Mouse (Mus musculus) liver, adult 2 months (tissue): Measurements from ENCODE around the gene Lama4. TPM values are rescaled to one million over a fixed set of nuclear protein-coding genes. Genes with fewer than 3 reads are reported as not detected.

Source experiments
- DNase-seq: peaks from one replicate; pipeline ENCODE4 v3.0.0-alpha.2; 2011; ENCODE audit warnings: low read depth, low spot score; ENCODE audit errors: extremely low read depth
- H3K27ac ChIP-seq: fragments of 200-500 bp; replicated peaks from 2 replicates; pipeline ENCODE4 v1.5.1; 2012; ENCODE audit warnings: low read depth, mild to moderate bottlenecking, control low read depth, inconsistent platforms, low read length; ENCODE audit not compliant: insufficient read depth
- H3K27me3 ChIP-seq: fragments of 200-500 bp; 2 replicates; pipeline ENCODE4 v1.6.1; 2012; ENCODE audit warnings: mild to moderate bottlenecking, moderate library complexity, low read length, inconsistent platforms; ENCODE audit not compliant: control insufficient read depth, insufficient read depth
- H3K36me3 ChIP-seq: fragments of 200-500 bp; 2 replicates; pipeline ENCODE4 v1.6.1; 2012; ENCODE audit warnings: low read length, inconsistent platforms; ENCODE audit not compliant: control insufficient read depth, insufficient read depth
- H3K4me1 ChIP-seq: fragments of 200-500 bp; 2 replicates; pipeline ENCODE4 v1.6.1; 2011; ENCODE audit warnings: low read length; ENCODE audit not compliant: control insufficient read depth, insufficient read depth
- H3K4me3 ChIP-seq: fragments of 200-500 bp; 2 replicates; pipeline ENCODE4 v1.5.1; 2011; ENCODE audit warnings: low read depth, mild to moderate bottlenecking, control low read depth, low read length, moderate library complexity; ENCODE audit not compliant: insufficient read depth
- H3K79me2 ChIP-seq: fragments of 200-500 bp; 2 replicates; pipeline ENCODE4 v1.6.1; 2012; ENCODE audit warnings: inconsistent platforms, mild to moderate bottlenecking, low read length, moderate library complexity; ENCODE audit not compliant: control insufficient read depth, insufficient read depth
- H3K9ac ChIP-seq: fragments of 200-500 bp; 2 replicates; pipeline ENCODE4 v1.6.1; 2012; ENCODE audit warnings: low read depth, mild to moderate bottlenecking, control low read depth, inconsistent platforms, low read length
- CTCF ChIP-seq: fragments of 200-500 bp; IDR thresholded peaks from 2 replicates; pipeline ENCODE4 v1.5.1; 2011; ENCODE audit warnings: low read depth, low read length, control low read depth
- POLR2A ChIP-seq: fragments of 200-500 bp; IDR thresholded peaks from 2 replicates; pipeline ENCODE4 v1.6.1; 2011; ENCODE audit warnings: low read length, control low read depth; ENCODE audit not compliant: insufficient read depth; ENCODE audit errors: extremely low read depth
- WGBS: fragments of 180-500 bp; shearing (Covaris S2); methylation state at CpG from one replicate; pipeline ENCODE4 v1.1.7; 2018; 5-methylcytosine and 5-hydroxymethylcytosine counted together
- polyA plus RNA-seq: library from polyadenylated mRNA; depleted of rRNA; stranded (reverse); fragments of >200 nt; gene quantifications from 2 replicates; pipeline ENCODE4 v1.2.3, GENCODE M21; 2012; rRNA removed
- total RNA-seq: library from RNA; depleted of rRNA; stranded (reverse); fragments of >200 nt; gene quantifications from 2 replicates; pipeline ENCODE4 v1.2.3, GENCODE M21; 2014; rRNA removed

Gene Lama4
- total RNA-seq (6.7 and 8.0 TPM in 2 replicates), polyA plus RNA-seq (1.6 and 1.9 TPM in 2 replicates)

DNA sequence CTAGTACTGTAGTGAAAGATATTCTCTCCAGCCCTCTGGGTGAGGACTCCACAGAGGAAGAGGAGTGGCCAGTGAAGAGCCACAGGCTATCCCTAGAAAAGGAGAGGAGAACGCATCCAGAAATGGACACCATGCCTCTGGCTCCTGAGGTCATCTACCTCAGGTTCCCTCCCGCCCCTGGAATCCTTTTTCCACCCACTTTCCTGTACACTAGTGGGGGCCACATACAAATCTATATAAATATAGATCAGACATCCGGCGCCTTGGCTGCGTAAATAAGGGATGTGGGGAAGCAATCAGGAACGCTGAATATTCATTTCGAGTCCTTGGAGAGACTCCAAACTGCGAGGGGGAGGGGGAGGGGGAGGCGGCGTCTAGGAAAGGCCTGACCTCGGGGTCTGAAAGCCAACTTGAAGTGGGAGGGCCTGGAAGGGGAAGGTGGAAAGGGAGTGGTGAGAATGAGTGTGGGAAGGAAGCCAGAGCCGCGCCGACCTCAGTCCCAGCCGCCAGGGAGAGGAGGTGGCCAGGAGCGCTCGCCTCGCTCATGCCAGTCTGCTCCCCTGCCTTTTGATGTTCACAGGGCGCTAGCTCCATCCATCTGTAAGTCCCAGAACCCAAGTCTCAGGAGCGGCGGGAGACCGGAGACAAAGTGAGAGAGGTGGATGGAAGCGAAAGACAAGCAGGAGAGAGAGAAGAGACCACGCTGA, at the start of gene Lama4:
Gene Lama4, plus strand, starts transcription at position 441 of the 707 bp plus-strand sequence.
- H3K79me2 ChIP-seq = 0 out of 2 replicates have a peak, but pooled peaks cover 3% of the 10 kb centered on the region
- no peak for DNase-seq
- WGBS = 5% methylated on average over 23 of the region's 24 CpGs
- no peaks in the 10 kb centered on the region for H3K4me1 ChIP-seq
- no peaks in the 10 kb centered on the region for H3K27me3 ChIP-seq
- H3K9ac ChIP-seq = peak within 1 kb of the TSS; percentile 63
- no peaks in the 10 kb centered on the region for H3K36me3 ChIP-seq
- TF ChIP-seq POLR2A (0 out of 2 replicates have a peak, but pooled peaks have one; percentile 53), CTCF (no peak)
- peak within 1 kb of the TSS; percentile 82 for H3K4me3 ChIP-seq
- H3K27ac ChIP-seq = peak within 1 kb of the TSS; percentile 47

DNA sequence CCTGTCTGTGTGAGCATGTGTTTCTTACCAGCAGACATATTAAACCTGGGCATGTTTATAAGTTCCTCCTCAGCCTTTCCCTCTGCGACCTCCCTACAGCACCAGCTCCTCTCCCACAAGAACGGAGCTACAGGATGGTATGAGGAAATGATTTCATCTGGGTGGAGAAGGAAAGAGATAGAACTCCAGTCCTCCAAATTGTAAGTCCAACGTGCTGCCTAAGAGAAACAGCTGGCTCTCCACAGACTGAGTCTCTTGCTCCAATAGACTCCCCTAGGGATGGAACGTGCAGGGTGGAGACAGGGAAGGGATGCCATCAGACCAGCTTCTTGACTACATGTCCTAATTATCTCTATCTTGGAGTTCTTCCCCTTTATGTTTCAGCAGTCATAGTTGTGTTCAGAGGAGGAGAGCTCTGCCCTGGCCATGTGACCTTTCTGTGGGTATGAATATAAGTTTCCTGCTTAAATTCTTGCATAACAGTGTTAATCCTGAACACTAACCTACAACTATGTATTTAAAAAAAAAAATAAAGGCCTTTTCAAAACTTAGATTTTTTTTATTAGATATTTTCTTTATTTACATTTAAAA, 49.2 kb upstream of the Lama4 start:
- Histone ChIP-seq H3K36me3 (no peaks in the 10 kb centered on the region), H3K9ac (no peak overlapping the region), H3K79me2 (no peaks in the 10 kb centered on the region), H3K27me3 (no peaks in the 10 kb centered on the region), H3K27ac (no peak overlapping the region), H3K4me3 (no peak overlapping the region), H3K4me1 (no peaks in the 10 kb centered on the region)
- no peak for DNase-seq
- 67% methylated on average over 4 of the region's 4 CpGs for WGBS
- no peak for TF ChIP-seq CTCF
- TF ChIP-seq POLR2A = no peak

DNA sequence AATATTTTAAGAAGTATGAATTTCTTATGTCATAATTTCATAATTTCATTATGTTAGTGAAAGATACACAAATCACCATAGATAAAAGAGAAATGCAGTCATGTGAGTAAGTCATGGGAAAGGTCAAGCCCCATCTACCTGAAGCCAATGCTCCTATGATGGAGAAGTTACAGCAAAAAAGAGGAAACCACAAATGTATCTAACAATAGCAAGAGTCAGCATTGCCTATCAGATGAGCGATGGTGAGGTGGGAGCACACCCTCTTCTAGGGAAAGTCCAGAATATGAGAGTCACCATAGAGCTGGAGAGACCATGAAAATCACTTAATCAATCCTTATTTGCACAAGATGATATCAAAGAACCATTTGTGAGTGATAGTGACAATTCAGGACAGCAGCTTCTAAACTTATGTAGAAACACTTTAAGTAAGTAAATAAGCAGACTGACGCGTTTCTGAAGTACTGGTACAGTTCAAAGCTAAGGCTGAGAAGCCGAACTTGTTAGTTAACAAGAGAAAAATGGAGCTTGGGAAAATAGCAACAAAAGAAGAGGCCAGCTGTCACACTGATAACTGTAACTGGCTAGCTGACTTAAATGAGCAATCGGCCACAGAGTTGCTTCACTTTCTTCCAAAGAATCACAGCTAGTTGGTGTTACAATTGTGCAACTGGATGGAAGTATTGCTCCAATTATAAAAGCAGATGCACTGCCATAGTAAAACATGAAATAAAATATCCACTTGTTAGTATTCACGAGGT, 36.2 kb upstream of the Lama4 start:
- Histone ChIP-seq H3K4me3 (no peak overlapping the region), H3K27me3 (no peaks in the 10 kb centered on the region), H3K27ac (no peak overlapping the region), H3K36me3 (no peaks in the 10 kb centered on the region), H3K4me1 (no peaks in the 10 kb centered on the region), H3K79me2 (no peaks in the 10 kb centered on the region), H3K9ac (no peak overlapping the region)
- TF ChIP-seq POLR2A = no peak
- no peak for TF ChIP-seq CTCF
- no peak for DNase-seq
- 81% methylated on average over 6 of the region's 6 CpGs for WGBS

DNA sequence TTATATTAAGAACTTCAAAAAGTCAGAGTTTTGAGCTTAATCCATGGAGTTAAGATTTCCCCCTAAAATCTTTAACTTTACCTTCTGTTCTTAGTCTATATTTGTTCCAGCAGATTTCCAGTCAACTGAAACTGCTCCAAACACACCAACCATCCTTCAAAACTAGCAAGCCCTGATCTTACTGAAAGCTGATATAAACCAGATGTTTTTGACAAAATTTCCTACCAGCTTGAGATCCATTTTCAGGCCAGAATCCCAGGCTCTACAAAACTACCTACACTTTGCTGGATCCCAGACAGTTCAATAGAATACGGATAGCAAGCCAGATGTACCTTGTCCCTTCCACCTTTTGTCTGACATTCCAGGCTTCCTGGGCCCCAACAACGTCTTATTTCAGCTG, 20.6 kb upstream of the Lama4 start:
- WGBS = 75% methylated on average over 2 of the region's 2 CpGs
- DNase-seq = no peak
- TF ChIP-seq CTCF = no peak
- Histone ChIP-seq H3K27ac (no peak overlapping the region), H3K4me1 (no peaks in the 10 kb centered on the region), H3K27me3 (no peaks in the 10 kb centered on the region), H3K79me2 (no peaks in the 10 kb centered on the region), H3K4me3 (no peak overlapping the region), H3K9ac (no peak overlapping the region), H3K36me3 (no peaks in the 10 kb centered on the region)

DNA sequence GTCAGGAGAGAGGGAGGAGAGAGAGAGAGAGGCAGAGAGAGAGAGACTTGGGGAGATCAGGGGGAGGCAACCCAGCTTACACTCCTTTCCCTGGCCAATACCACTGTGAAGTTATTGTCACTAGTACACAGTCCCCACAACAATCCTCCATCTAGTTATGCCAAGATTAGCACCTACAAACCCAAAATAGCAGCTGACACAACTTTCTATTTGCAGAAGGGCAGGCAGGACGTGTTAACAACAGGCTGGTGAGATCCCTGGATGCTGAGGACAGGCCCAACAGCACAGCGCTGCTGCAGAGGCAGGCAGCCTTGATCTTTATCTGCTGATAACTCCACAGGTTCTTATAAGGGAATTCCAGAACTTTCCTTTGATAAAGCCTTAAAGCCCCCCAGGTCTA, 3.4 kb upstream of the Lama4 start:
- Histone ChIP-seq H3K36me3 (no peaks in the 10 kb centered on the region), H3K9ac (no peak overlapping the region), H3K27me3 (no peaks in the 10 kb centered on the region), H3K4me3 (no peak overlapping the region), H3K4me1 (no peaks in the 10 kb centered on the region), H3K27ac (no peak overlapping the region), H3K79me2 (0 out of 2 replicates have a peak, but pooled peaks cover under 1% of the 10 kb centered on the region)
- no peak for TF ChIP-seq CTCF
- TF ChIP-seq POLR2A = no peak
- DNase-seq = no peak
- 25% methylated on average over 2 of the region's 2 CpGs for WGBS

DNA sequence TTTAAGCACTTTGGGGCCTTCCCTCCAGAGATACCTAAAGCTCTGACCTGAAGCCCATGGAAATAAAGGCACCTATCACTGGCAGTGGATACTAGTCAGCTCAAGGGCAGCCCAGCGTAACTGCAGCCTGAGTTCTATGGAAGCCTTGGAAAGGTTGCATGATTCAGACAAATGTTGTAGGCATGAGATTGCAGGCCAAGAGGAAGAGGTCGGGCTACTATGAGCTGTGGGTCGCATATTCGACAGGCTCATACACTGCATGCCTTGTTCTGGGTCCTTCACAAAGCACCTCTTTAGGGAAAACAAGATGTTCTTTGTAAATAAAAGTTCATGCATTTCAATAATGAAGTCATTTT, 618 bp upstream of the Lama4 start:
- Histone ChIP-seq H3K4me3 (no peak overlapping the region), H3K36me3 (no peaks in the 10 kb centered on the region), H3K79me2 (0 out of 2 replicates have a peak, but pooled peaks cover 3% of the 10 kb centered on the region), H3K9ac (no peak overlapping the region), H3K4me1 (no peaks in the 10 kb centered on the region), H3K27ac (no peak overlapping the region), H3K27me3 (no peaks in the 10 kb centered on the region)
- no peak for DNase-seq
- WGBS = 64% methylated on average over 4 of the region's 4 CpGs
- TF ChIP-seq POLR2A = no peak
- no peak for TF ChIP-seq CTCF
